Mouse (Mus musculus) heart, embryonic 12.5 days (tissue): Measurements from ENCODE around the gene Saysd1. TPM values are rescaled to one million over a fixed set of nuclear protein-coding genes. Genes with fewer than 3 reads are reported as not detected.
"Not testable (repeated sequence)": the region's sequence is repeated elsewhere in the genome, so short reads cannot be mapped to it uniquely, and the experiment has no call there.

Experiments
- ATAC-seq: fragments of 200-750 bp; cut with Nextera tagmentation; 2 replicates; pipeline ENCODE4 v1.8.0; 2017; ENCODE audit warnings: moderate TSS enrichment, moderate library complexity; ENCODE audit not compliant: insufficient number of reproducible peaks, low FRiP score
- H3K27ac ChIP-seq: fragments of 300-500 bp; sonication (generic); 2 replicates; pipeline ENCODE4 v1.5.1; 2016; ENCODE audit warnings: mild to moderate bottlenecking, moderate library complexity; ENCODE audit not compliant: poor library complexity, severe bottlenecking
- H3K27me3 ChIP-seq: fragments of 300-500 bp; sonication (generic); replicated peaks from 2 replicates; pipeline ENCODE4 v1.6.1; 2016; ENCODE audit warnings: mild to moderate bottlenecking, moderate library complexity
- H3K36me3 ChIP-seq: fragments of 300-500 bp; sonication (generic); 2 replicates; pipeline ENCODE4 v1.6.1; 2016; ENCODE audit warnings: mild to moderate bottlenecking, moderate library complexity
- H3K4me1 ChIP-seq: fragments of 300-500 bp; sonication (generic); replicated peaks from 2 replicates; pipeline ENCODE4 v1.6.1; 2016; ENCODE audit warnings: mild to moderate bottlenecking
- H3K4me2 ChIP-seq: fragments of 300-500 bp; sonication (generic); 2 replicates; pipeline ENCODE4 v1.6.1; 2016; ENCODE audit warnings: mild to moderate bottlenecking, moderate library complexity
- H3K4me3 ChIP-seq: fragments of 300-500 bp; sonication (generic); 2 replicates; pipeline ENCODE4 v1.5.1; 2016; ENCODE audit warnings: mild to moderate bottlenecking
- H3K9ac ChIP-seq: fragments of 300-500 bp; sonication (generic); 2 replicates; pipeline ENCODE4 v1.6.1; 2016; ENCODE audit warnings: mild to moderate bottlenecking, moderate library complexity
- H3K9me3 ChIP-seq: fragments of 300-500 bp; sonication (generic); replicated peaks from 2 replicates; pipeline ENCODE4 v1.6.1; 2016; ENCODE audit warnings: mild to moderate bottlenecking, moderate library complexity
- WGBS: fragments of 180-500 bp; shearing (Covaris S2); methylation state at CpG from one replicate; pipeline ENCODE4 v1.1.7; 2016; 5-methylcytosine and 5-hydroxymethylcytosine counted together
- polyA plus RNA-seq: library from polyadenylated mRNA; unstranded; fragments of >200 nt; fragmentation: Nextera tagmentation; extraction: Ambion mirVana; gene quantifications from 2 replicates; pipeline ENCODE4 v1.2.1, GENCODE M21; 2016

Saysd1 gene
- polyA plus RNA-seq, 1 experiment from 2014 or later, result 7.9 TPM

- Histone ChIP-seq H3K4me2 (no peak overlapping the region), H3K4me3 (no peak overlapping the region), H3K36me3 (no peaks in the 10 kb centered on the region), H3K27me3 (no peaks in the 10 kb centered on the region), H3K9me3 (no peaks in the 10 kb centered on the region), H3K4me1 (peaks cover 18% of the 10 kb centered on the region), H3K27ac (no peak overlapping the region), H3K9ac (no peak overlapping the region)
- 83% methylated on average over 2 of the region's 2 CpGs for WGBS
- ATAC-seq, result no peak
These were observed 98.5 kb downstream of the Saysd1 start for GRCm38 (mm10) chr14:20039795-20040194.

DNA sequence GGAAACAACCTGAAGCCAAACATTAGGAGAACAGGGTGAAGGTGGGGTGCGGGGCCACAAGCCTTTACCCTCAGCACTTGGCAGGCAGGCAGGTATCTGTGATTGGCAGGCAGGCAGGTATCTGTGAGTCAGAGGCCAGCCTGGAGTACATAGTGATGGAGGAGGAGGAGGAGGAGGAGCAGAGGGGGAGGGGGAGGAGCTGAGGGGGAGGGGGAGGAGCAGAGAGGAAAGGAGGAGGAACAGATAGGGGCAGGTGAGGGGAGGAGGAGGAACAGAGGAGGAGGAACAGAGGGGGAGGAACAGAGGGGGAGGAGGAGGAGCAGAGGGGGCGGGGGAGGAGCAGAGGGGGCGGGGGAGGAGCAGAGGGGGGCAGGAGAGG lies 105.6 kb downstream of the Saysd1 start:
- Histone ChIP-seq H3K4me3 (no peak overlapping the region), H3K27ac (no peak overlapping the region), H3K27me3 (no peaks in the 10 kb centered on the region), H3K4me2 (no peak overlapping the region), H3K9ac (no peak overlapping the region), H3K4me1 (peaks cover 35% of the 10 kb centered on the region), H3K36me3 (no peaks in the 10 kb centered on the region), H3K9me3 (no peaks in the 10 kb centered on the region)
- WGBS, result 55% methylated on average over 2 of the region's 3 CpGs
- no peak for ATAC-seq

DNA sequence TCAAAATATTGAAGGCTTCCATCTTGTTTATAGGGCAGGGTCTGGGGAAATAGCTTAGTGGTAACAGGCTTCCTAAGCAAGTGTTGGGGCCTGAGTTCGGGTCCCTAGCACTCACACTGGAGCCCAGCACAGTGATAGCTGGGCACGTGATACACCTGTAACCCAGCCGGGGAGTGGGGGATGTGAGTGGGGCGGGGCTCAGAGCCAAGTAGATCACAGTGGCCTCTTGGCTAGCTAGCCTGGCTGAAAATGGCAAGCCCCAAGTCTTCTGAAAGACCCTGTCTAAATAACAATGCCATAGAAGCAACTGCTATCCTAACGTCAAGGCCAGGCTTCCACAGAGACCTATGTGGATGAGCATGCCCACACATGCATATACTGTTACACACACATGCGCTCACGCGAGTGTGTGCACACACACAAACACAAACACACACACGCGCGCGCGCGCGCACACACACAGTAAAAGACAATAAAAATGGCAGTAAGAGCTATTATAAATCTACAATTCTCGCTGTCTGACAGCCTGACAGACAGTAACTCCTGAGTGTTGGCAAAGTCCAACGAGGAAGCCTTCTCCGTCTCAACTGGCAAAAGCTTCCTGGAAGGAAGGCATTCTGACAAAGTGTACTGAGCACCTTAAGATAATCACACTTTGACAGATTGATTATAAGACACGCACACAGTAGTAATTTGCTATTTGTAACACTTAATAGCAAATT lies 106.2 kb downstream of the Saysd1 start:
- no peak for ATAC-seq
- Histone ChIP-seq H3K9me3 (no peaks in the 10 kb centered on the region), H3K4me3 (no peak overlapping the region), H3K27ac (no peak overlapping the region), H3K36me3 (no peaks in the 10 kb centered on the region), H3K4me1 (peaks cover 35% of the 10 kb centered on the region), H3K9ac (no peak overlapping the region), H3K27me3 (no peaks in the 10 kb centered on the region), H3K4me2 (no peak overlapping the region)
- 75% methylated on average over 19 of the region's 19 CpGs for WGBS

DNA sequence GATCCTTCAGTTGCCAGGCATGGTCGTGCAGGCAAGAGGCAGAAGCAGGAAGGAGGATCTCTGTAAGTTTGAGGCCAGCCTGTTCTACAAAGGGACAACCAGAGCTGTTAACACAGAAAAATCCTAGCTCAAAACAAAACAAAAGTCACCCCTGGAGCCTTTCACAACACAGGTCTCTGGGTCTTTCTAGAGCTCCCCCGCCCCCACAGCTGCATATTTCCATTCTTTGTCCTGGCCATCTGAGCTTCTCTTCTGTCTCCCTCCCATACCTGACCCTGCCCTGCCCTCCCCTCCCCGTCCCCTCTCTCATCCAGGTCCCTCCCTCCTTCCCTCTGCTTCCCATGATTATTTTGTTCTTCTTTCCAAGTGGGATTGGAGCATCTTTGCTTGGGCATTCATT lies 108.7 kb downstream of the Saysd1 start:
- no peak overlapping the region for H3K4me2 ChIP-seq
- H3K4me3 ChIP-seq, result no peak overlapping the region
- 40% methylated on average over 3 of the region's 3 CpGs for WGBS
- no peaks in the 10 kb centered on the region for H3K27me3 ChIP-seq
- no peak overlapping the region for H3K9ac ChIP-seq
- H3K4me1 ChIP-seq, result peaks cover 26% of the 10 kb centered on the region
- no peaks in the 10 kb centered on the region for H3K36me3 ChIP-seq
- H3K27ac ChIP-seq, result no peak overlapping the region
- no peaks in the 10 kb centered on the region for H3K9me3 ChIP-seq
- no peak for ATAC-seq

GRCm38 (mm10) chr14:20027475-20027874 lies 110.9 kb downstream of the Saysd1 start:
- not testable (repeated sequence) for H3K27me3 ChIP-seq, H3K4me1 ChIP-seq, H3K4me2 ChIP-seq, H3K4me3 ChIP-seq, H3K9ac ChIP-seq, H3K36me3 ChIP-seq, ATAC-seq, H3K9me3 ChIP-seq, H3K27ac ChIP-seq
- WGBS, result 90% methylated on average over 7 of the region's 7 CpGs

Other genes with a start within 250 kb of the Saysd1 start
- gene Gng2, start 160.9 kb downstream of the Saysd1 start, polyA plus RNA-seq, result 31.2 and 37.7 TPM in 2 replicates
- 3.5 and 3.6 TPM in 2 replicates for gene Kcnk5, start 43.3 kb upstream of the Saysd1 start, polyA plus RNA-seq
- gene Kcnk16, start 130.7 kb upstream of the Saysd1 start, polyA plus RNA-seq, result not detected in 2 replicates
- gene Nudt13, start 156.2 kb upstream of the Saysd1 start, polyA plus RNA-seq, result 10.9 and 16.4 TPM in 2 replicates
- gene Ecd, start 209.6 kb upstream of the Saysd1 start, polyA plus RNA-seq, result 37.4 and 37.5 TPM in 2 replicates
- gene Fam149b, start 209.6 kb upstream of the Saysd1 start, polyA plus RNA-seq, result 25.7 and 29.2 TPM in 2 replicates